Mouse (Mus musculus) small intestine, adult 2 months (tissue): Measurements from ENCODE around the gene Gmppa. TPM values are rescaled to one million over a fixed set of nuclear protein-coding genes. Genes with fewer than 3 reads are reported as not detected.

ENCODE experiments used
- H3K27ac ChIP-seq: fragments of 200-500 bp; 2 replicates; pipeline ENCODE4 v1.5.1; 2012; ENCODE audit warnings: low read depth, low read length, control low read depth, inconsistent platforms; ENCODE audit not compliant: insufficient read depth
- H3K27me3 ChIP-seq: fragments of 200-500 bp; 2 replicates; pipeline ENCODE4 v1.6.1; 2012; ENCODE audit warnings: mild to moderate bottlenecking, moderate library complexity, low read length, inconsistent platforms; ENCODE audit not compliant: control insufficient read depth, insufficient read depth
- H3K36me3 ChIP-seq: fragments of 200-500 bp; 2 replicates; pipeline ENCODE4 v1.6.1; 2012; ENCODE audit warnings: mild to moderate bottlenecking, low read length, control low read depth, inconsistent platforms; ENCODE audit not compliant: control insufficient read depth, insufficient read depth
- H3K4me1 ChIP-seq: fragments of 200-500 bp; 2 replicates; pipeline ENCODE4 v1.6.1; 2012; ENCODE audit warnings: low read length, inconsistent platforms, mixed read lengths; ENCODE audit not compliant: control insufficient read depth, insufficient read depth, insufficient read length
- H3K4me3 ChIP-seq: fragments of 200-500 bp; 2 replicates; pipeline ENCODE4 v1.5.1; 2012; ENCODE audit warnings: low read depth, mild to moderate bottlenecking, control low read depth, inconsistent platforms, low read length, moderate library complexity
- CTCF ChIP-seq: fragments of 200-500 bp; IDR thresholded peaks from 2 replicates; pipeline ENCODE4 v1.5.1; 2012; ENCODE audit warnings: low read depth, mild to moderate bottlenecking, control low read depth, inconsistent platforms, low read length, moderate library complexity, mixed read lengths; ENCODE audit not compliant: insufficient replicate concordance, insufficient read length; ENCODE audit errors: extremely low read depth
- POLR2A ChIP-seq: fragments of 200-500 bp; IDR thresholded peaks from 2 replicates; pipeline ENCODE4 v1.6.1; 2012; ENCODE audit warnings: low read depth, mild to moderate bottlenecking, control low read depth, inconsistent platforms, low read length, moderate library complexity
- WGBS: fragments of 180-500 bp; shearing (Covaris S2); methylation state at CpG from one replicate; pipeline ENCODE4 v1.1.7; 2018; 5-methylcytosine and 5-hydroxymethylcytosine counted together
- polyA plus RNA-seq: library from polyadenylated mRNA; depleted of rRNA; stranded (reverse); fragments of >200 nt; gene quantifications from 2 replicates; pipeline ENCODE4 v1.2.3, GENCODE M21; 2012

Gmppa gene
- polyA plus RNA-seq, 1 experiment = 187 TPM

GRCm38 (mm10) chr1:75448052-75448431 lies 12.3 kb downstream of the Gmppa start:
- Histone ChIP-seq H3K27me3 (peaks cover 54% of the 10 kb centered on the region), H3K4me1 (peaks cover 8% of the 10 kb centered on the region), H3K27ac (no peak overlapping the region), H3K36me3 (no peaks in the 10 kb centered on the region; the same call in 1 of the 2 replicates), H3K4me3 (no peak overlapping the region)
- no peak for TF ChIP-seq CTCF
- TF ChIP-seq POLR2A = no peak
- 8% methylated on average over 7 of the region's 7 CpGs for WGBS

- no peak for TF ChIP-seq CTCF
- no peak for TF ChIP-seq POLR2A
- no peaks in the 10 kb centered on the region for H3K36me3 ChIP-seq
- no peak overlapping the region for H3K27ac ChIP-seq
- peaks cover 8% of the 10 kb centered on the region for H3K4me1 ChIP-seq
- peaks cover 54% of the 10 kb centered on the region for H3K27me3 ChIP-seq
- H3K4me3 ChIP-seq = no peak overlapping the region
- 10% methylated on average over 14 of the region's 14 CpGs for WGBS
Observed at GRCm38 (mm10) chr1:75448937-75449336, 13.2 kb downstream of the Gmppa start.

- no peaks in the 10 kb centered on the region for H3K36me3 ChIP-seq
- H3K4me1 ChIP-seq = peaks cover 8% of the 10 kb centered on the region
- H3K4me3 ChIP-seq = no peak overlapping the region
- TF ChIP-seq POLR2A (no peak), CTCF (no peak)
- H3K27ac ChIP-seq = no peak overlapping the region
- WGBS = 8% methylated on average over 8 of the region's 8 CpGs
- peaks cover 54% of the 10 kb centered on the region for H3K27me3 ChIP-seq
Observed at GRCm38 (mm10) chr1:75449377-75450135, 13.8 kb downstream of the Gmppa start.

- peaks cover 54% of the 10 kb centered on the region for H3K27me3 ChIP-seq
- no peak within 1 kb of the TSS for H3K27ac ChIP-seq
- TF ChIP-seq CTCF = no peak
- no peak for TF ChIP-seq POLR2A
- no peaks in the 10 kb centered on the region for H3K36me3 ChIP-seq
- peaks cover 8% of the 10 kb centered on the region for H3K4me1 ChIP-seq
- WGBS = 6% methylated on average over 35 of the region's 35 CpGs
- no peak within 1 kb of the TSS for H3K4me3 ChIP-seq
Observed at GRCm38 (mm10) chr1:75450314-75451005, 14.7 kb downstream of the Gmppa start, which contains the start of gene Asic4. Gene Asic4, plus strand, starts transcription at chr1:75450436.

GRCm38 (mm10) chr1:75451900-75452299 lies 16.2 kb downstream of the Gmppa start:
- 85% methylated on average over 5 of the region's 5 CpGs for WGBS
- Histone ChIP-seq H3K4me3 (no peak overlapping the region), H3K4me1 (peaks cover 6% of the 10 kb centered on the region), H3K36me3 (no peaks in the 10 kb centered on the region), H3K27me3 (peaks cover 47% of the 10 kb centered on the region), H3K27ac (no peak overlapping the region)
- TF ChIP-seq CTCF = no peak
- no peak for TF ChIP-seq POLR2A

GRCm38 (mm10) chr1:75455433-75455832 lies 19.7 kb downstream of the Gmppa start:
- H3K4me1 ChIP-seq = peaks cover 6% of the 10 kb centered on the region
- no peaks in the 10 kb centered on the region for H3K36me3 ChIP-seq
- peaks cover 40% of the 10 kb centered on the region for H3K27me3 ChIP-seq
- no peak for TF ChIP-seq POLR2A
- no peak for TF ChIP-seq CTCF
- H3K4me3 ChIP-seq = no peak overlapping the region
- H3K27ac ChIP-seq = no peak overlapping the region
- 66% methylated on average over 3 of the region's 3 CpGs for WGBS

- Histone ChIP-seq H3K27me3 (peaks cover 35% of the 10 kb centered on the region), H3K4me3 (no peak overlapping the region), H3K4me1 (peaks cover 5% of the 10 kb centered on the region), H3K27ac (no peak overlapping the region), H3K36me3 (no peaks in the 10 kb centered on the region)
- TF ChIP-seq POLR2A (no peak), CTCF (no peak)
- 53% methylated on average over 5 of the region's 5 CpGs for whole genome bisulfite sequencing
Observed at GRCm38 (mm10) chr1:75455948-75456347, 20.2 kb downstream of the Gmppa start.
